Mouse (Mus musculus) cerebellum, adult 2 months (tissue): ENCODE results near the gene Macf1. TPM values are rescaled to one million over a fixed set of nuclear protein-coding genes. Genes with fewer than 3 reads are reported as not detected.

Source experiments
- DNase-seq, 2 experiments: peaks; one replicate each; pipeline ENCODE4 v3.0.0; 2021
- H3K27ac ChIP-seq: fragments of 200-500 bp; 2 replicates; pipeline ENCODE4 v1.5.1; 2012; ENCODE audit warnings: low read length, control low read depth, inconsistent platforms; ENCODE audit not compliant: insufficient read depth
- H3K27me3 ChIP-seq: fragments of 200-500 bp; 2 replicates; pipeline ENCODE4 v1.6.1; 2012; ENCODE audit warnings: inconsistent platforms, mild to moderate bottlenecking, low read length, moderate library complexity; ENCODE audit not compliant: control insufficient read depth, insufficient read depth
- H3K4me1 ChIP-seq: fragments of 200-500 bp; 2 replicates; pipeline ENCODE4 v1.6.1; 2011; ENCODE audit warnings: low read length; ENCODE audit not compliant: control insufficient read depth, insufficient read depth
- H3K4me3 ChIP-seq: fragments of 200-500 bp; replicated peaks from 2 replicates; pipeline ENCODE3; 2011; ENCODE audit warnings: mild to moderate bottlenecking, low read depth, low read length, control low read depth; ENCODE audit not compliant: insufficient read depth
- CTCF ChIP-seq: fragments of 200-500 bp; IDR thresholded peaks from 2 replicates; pipeline ENCODE4 v1.5.1; 2011; ENCODE audit warnings: low read depth, mild to moderate bottlenecking, control low read depth, low read length, moderate library complexity, borderline replicate concordance; ENCODE audit not compliant: insufficient read depth
- POLR2A ChIP-seq: fragments of 200-500 bp; IDR thresholded peaks from 2 replicates; pipeline ENCODE4 v1.6.1; 2011; ENCODE audit warnings: low read length, control low read depth, borderline replicate concordance; ENCODE audit not compliant: insufficient read depth
- WGBS: fragments of 180-500 bp; shearing (Covaris S2); methylation state at CpG from one replicate; pipeline ENCODE4 v1.1.7; 2018; 5-methylcytosine and 5-hydroxymethylcytosine counted together
- polyA plus RNA-seq: library from polyadenylated mRNA; depleted of rRNA; stranded (reverse); fragments of >200 nt; gene quantifications from 2 replicates; pipeline ENCODE4 v1.2.3, GENCODE M21; 2012

The Macf1 gene
- polyA plus RNA-seq, 1 experiment = 193 TPM

- H3K4me1 ChIP-seq = peaks cover 24% of the 10 kb centered on the region
- peak overlapping the region; percentile 88 for H3K27ac ChIP-seq
- peak; percentile 48; the same call in 1 of the 2 replicates for TF ChIP-seq POLR2A
- TF ChIP-seq CTCF = 0 out of 2 replicates have a peak, but pooled peaks have one; percentile 2
- WGBS = 10% methylated on average over 8 of the region's 8 CpGs
- no peaks in the 10 kb centered on the region for H3K27me3 ChIP-seq
- H3K4me3 ChIP-seq = peak overlapping the region; percentile 77
- DNase-seq = peak; percentile 90 to 93
Observed at GRCm38 (mm10) chr4:123685506-123686242, 1.5 kb upstream of the Macf1 start.

- TF ChIP-seq POLR2A = peak; percentile 19; the same call in 1 of the 2 replicates
- TF ChIP-seq CTCF = no peak
- peak in 1 of 2 experiments; percentile 69 for DNase-seq
- no peaks in the 10 kb centered on the region for H3K27me3 ChIP-seq
- H3K27ac ChIP-seq = peak overlapping the region; percentile 88
- H3K4me1 ChIP-seq = peaks cover 24% of the 10 kb centered on the region
- peak overlapping the region; percentile 77 for H3K4me3 ChIP-seq
- WGBS = 15% methylated on average over 7 of the region's 7 CpGs
Observed at GRCm38 (mm10) chr4:123685046-123685445, 886 bp upstream of the Macf1 start.

GRCm38 (mm10) chr4:123682291-123682690 is 1.9 kb downstream of the Macf1 start:
- TF ChIP-seq CTCF = no peak
- no peak for TF ChIP-seq POLR2A
- H3K4me1 ChIP-seq = peaks cover 24% of the 10 kb centered on the region
- WGBS = 28% methylated on average over 8 of the region's 8 CpGs
- H3K27ac ChIP-seq = peak overlapping the region; percentile 62; the same call in 1 of the 2 replicates
- no peaks in the 10 kb centered on the region for H3K27me3 ChIP-seq
- no peak overlapping the region for H3K4me3 ChIP-seq
- DNase-seq = peak; percentile 46 to 54

GRCm38 (mm10) chr4:123680962-123681361 is 3.2 kb downstream of the Macf1 start:
- no peak for DNase-seq
- peaks cover 34% of the 10 kb centered on the region for H3K4me1 ChIP-seq
- no peaks in the 10 kb centered on the region for H3K27me3 ChIP-seq
- no peak overlapping the region for H3K4me3 ChIP-seq
- TF ChIP-seq POLR2A (no peak), CTCF (no peak)
- H3K27ac ChIP-seq = no peak overlapping the region
- 36% methylated on average over 7 of the region's 7 CpGs for WGBS

- no peak overlapping the region for H3K4me3 ChIP-seq
- no peaks in the 10 kb centered on the region for H3K27me3 ChIP-seq
- peak overlapping the region; percentile 94 for H3K27ac ChIP-seq
- 7% methylated on average over 10 of the region's 10 CpGs for WGBS
- TF ChIP-seq CTCF (no peak), POLR2A (peak; percentile 22; the same call in 1 of the 2 replicates)
- peaks cover 23% of the 10 kb centered on the region for H3K4me1 ChIP-seq
- peak; percentile 70 to 80 for DNase-seq
Observed at GRCm38 (mm10) chr4:123677060-123677804, 6.9 kb downstream of the Macf1 start.

- no peak for TF ChIP-seq CTCF
- DNase-seq = peak in 1 of 2 experiments; percentile 54
- Histone ChIP-seq H3K4me1 (peaks cover 25% of the 10 kb centered on the region), H3K27me3 (no peaks in the 10 kb centered on the region), H3K27ac (no peak overlapping the region; the same call in 1 of the 2 replicates), H3K4me3 (no peak overlapping the region)
Observed at GRCm38 (mm10) chr4:123670598-123670997, 13.6 kb downstream of the Macf1 start.

- DNase-seq = no peak
- Histone ChIP-seq H3K27me3 (no peaks in the 10 kb centered on the region), H3K4me1 (peaks cover 17% of the 10 kb centered on the region), H3K27ac (no peak overlapping the region), H3K4me3 (no peak overlapping the region)
- 61% methylated on average over 6 of the region's 6 CpGs for WGBS
- TF ChIP-seq CTCF = no peak
- no peak for TF ChIP-seq POLR2A
Observed at GRCm38 (mm10) chr4:123669696-123670095, 14.5 kb downstream of the Macf1 start.

- H3K27ac ChIP-seq = no peak overlapping the region
- H3K27me3 ChIP-seq = no peaks in the 10 kb centered on the region
- no peak for TF ChIP-seq POLR2A
- peak; percentile 93 for TF ChIP-seq CTCF
- peaks cover 17% of the 10 kb centered on the region for H3K4me1 ChIP-seq
- peak; percentile 76 to 82 for DNase-seq
- no peak overlapping the region for H3K4me3 ChIP-seq
- WGBS = 36% methylated on average over 1 of the region's 1 CpGs
Observed at GRCm38 (mm10) chr4:123667260-123667867, 16.8 kb downstream of the Macf1 start.
